Mouse (Mus musculus): Measurements from ENCODE around the gene Ninj1.

Gene Ninj1

DNA sequence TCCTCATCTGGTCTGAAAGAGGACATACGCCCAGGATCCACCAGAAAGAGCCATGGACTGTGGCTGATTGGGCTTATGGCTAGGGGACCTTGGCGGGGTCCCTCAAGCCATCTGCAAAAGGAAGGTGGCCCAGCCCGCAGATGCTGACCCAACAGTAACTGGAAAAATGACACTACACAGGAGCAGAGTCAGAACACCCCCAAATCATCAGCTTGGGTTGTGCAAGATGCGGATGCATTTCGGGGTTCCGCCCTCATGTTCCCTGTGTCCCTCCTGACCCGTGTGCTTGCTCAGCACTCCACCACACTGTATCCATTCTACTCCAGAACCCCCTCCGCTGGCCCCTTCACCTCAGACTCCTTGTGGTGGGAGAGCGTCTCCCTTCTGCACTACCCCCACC lies 11.4 kb downstream of the Ninj1 start:
- no peak for DNase-seq

DNA sequence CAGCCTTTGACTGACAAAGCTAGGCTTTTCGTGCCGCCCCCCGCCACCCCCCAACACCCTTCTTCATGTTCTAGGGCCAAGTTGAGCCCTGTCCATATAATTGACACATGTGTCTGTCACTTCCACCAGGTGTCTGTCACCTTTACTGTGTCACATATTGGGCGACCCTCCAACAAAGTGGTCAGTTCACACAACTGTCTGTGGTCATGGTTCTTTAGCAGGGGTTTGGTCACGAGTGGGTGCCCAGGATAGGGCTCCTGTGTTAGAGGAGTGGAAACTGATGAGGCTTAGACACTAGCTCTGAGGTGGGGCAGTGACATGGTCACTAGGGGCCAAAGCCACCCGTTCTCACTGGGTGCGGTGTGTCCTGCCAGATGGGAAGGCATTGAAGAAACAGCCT lies 12.6 kb downstream of the Ninj1 start:
- DNase-seq: no peak

DNA sequence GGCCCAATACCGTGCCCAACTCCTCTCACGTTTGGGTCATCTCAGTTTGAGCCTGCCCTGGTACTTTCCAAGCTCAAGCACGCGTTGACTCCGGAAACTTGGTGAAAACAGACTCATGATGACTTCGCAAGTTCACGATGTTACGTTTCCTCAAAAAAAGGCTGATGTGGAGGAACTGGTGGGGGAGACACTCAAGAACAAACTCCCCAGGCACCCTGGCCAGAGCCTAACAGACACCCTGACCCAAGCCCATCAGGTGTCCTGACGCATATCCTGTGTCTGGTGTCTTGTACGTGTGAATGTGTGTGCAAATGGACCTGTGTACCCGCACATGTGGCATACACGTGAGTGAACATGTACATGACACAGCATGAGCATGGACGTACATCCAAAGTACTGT lies 13.4 kb downstream of the Ninj1 start:
- no peak for DNase-seq

DNA sequence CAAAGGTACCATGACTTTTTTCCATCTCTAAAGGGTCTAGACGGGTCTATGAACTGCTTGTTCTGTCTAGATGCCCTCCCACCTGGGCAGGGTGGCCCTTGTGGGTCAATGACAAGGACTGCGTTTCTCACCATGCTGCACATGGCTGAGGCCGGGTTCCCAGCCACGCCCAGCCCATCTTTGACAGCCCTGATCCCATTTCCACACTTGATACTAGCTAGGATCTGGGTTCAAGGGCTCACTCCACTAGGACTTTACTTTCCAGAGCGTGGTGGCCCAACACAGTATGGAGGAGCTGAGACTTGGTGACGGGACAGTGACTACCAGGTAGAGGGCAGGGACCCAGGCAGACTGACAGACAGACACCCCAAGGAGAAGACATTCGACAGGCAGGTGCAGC lies 15.3 kb downstream of the Ninj1 start:
- no peak for DNase-seq

DNA sequence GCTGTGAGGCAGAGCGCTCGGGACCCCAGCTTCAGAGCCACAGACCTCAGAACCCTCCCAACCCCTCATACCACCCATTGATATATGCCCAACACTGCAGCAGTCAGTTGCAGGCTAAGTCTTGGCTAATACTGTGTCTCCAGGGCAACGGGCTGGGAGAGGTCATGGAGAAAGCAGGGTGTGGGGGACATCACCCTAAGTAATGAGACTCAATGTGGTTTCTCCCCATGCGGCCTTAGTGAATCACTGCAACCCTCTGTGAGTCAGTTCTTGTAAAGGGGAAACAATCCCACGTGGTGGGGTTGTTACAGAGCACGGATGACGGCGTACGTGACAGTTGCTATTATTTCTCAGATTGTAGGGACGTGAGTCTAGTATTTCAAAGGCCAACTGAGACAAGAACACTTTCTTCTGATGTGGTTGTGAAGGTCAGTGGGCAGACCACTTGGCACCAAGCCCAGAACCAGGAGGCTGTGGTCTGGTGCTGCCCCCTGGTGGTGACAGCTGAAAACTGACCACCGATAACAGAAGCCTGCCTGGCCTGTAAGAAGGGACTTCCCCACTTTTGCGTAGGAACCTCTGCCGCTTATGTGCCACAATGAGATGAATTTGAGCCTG lies 18.2 kb downstream of the Ninj1 start:
- DNase-seq: peak; percentile 84

DNA sequence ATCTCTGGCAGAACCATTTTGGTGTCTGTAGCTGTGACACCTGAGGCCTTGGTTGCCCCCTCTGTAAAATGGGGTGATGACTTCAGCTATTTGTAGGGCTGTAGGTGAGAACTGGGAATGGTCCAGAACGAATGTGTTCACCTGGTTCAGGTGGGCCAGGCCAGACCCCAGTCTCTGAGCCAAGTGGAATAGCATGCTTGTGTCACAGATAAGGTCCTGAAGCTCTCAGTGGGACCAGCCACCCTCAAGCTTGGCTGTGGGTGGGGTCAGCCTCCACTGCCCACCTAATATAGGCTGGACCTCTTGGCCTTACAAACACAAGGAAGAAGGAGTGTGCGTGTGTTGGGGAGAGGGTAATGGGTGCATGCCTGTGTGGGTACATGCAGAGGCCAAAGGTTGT lies 19.1 kb downstream of the Ninj1 start:
- no peak for DNase-seq

DNA sequence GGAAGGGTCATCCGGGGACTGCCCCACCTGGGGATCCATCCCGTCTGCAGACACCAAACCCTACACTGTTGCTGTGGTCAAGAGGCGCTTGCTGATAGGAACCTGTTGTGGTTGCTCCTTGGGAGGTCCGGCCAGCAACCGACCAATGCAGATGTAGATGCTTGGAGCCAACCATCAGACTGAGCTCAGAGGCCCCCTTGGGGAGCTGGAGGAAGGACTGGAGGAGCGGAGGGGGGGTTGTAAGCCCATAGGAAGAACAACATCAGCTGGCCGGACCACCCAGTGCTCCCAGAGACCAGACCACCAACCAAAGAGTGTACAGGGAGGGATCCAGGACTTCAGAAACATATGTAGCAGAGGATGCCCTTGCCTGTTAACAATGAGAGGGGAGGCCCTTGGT lies 22.0 kb downstream of the Ninj1 start:
- DNase-seq: peak; percentile 7

DNA sequence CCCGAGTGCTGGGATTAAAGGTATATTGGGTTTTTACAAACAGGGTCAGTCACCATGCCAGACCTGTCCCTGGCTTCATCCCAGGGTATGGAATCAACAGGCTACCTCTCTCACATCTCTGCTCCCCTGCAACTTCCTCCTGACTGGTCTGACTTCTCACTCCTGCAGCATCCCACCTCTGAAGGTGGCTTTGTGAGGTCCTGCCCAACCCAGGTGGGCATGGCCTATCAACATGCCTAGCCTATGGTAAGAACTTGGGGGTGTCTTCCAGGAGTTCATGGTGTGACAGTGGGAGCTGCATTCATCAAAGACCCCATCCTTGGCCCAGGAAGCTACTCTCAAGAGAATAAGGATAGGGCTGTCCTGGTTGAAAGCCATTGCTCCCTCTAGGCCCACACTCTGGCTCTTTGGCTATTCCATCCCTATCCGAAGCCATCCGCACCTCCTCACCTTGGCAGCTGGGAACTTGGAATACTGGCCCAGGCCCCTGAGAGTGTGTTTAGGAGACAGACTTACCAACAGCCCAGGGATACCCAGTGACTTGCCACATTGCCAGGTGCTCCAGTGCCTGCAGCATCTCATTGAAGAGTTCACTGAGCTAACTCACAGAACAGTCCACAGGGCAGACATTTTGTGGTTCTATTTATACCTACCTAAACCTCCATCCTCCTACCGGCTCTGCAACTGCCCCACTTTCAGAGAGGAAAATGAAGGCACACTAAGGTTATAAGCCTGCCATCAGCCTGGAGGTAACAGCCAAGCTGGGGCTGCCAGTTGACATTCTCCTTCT lies 25.6 kb downstream of the Ninj1 start:
- DNase-seq: peak; percentile 60

DNA sequence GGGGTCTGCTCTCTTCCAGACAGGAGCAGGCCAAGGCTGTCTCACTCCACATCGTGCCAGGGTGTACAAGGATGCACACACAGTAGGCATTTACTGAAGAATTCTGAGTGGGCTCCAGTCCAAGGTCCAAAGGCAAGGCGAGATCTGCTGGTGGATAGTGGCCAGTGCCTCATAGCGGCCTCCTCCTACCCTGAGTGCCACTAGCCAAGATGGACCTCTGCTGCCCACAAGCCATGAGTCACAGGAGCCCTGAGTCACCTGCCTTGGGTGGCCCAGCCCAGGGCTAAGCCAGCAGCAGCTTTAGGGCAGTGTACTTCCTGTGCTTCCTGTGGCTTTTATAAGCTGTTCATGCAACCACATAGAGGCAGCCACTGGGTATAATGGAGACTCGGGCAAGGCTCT lies 26.2 kb downstream of the Ninj1 start:
- DNase-seq: peak; percentile 78

DNA sequence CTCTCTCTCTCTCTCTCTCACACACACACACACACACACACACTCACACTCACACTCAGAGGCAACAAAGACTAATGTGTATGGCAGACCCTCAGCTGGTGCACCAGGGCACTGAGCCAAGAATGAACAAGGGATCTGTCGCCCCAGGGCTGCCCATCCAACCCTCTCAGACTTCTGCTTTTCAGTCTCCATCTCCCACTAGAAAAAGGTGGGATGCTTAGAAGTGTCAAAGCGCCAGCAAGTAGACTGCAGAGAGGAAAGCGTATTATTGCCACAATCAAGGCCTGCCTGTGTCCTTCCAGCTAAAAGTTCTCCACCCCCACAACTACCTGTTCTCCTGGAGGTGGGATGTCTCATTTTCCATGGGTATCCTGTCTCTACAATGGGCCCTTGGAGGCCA lies 27.2 kb downstream of the Ninj1 start:
- DNase-seq: peak; percentile 60

DNA sequence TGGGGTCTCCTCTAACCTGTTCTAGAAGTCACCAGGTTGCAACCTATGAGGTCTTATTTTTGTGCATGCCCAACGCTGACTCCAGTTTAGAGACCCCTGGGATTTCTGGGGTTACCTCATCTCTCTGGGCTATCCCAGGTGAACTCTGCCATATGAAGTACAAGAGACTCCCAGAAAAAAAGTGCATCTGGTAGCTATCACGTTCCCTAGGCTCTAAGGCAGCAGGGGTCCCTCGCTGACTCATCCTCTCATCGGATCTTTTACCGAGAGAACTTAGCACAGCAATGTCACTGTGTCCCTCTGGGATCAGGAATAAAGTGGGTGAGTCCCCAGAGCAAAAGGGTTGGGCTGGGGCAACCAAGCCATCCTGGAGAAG lies 27.8 kb downstream of the Ninj1 start:
- peak; percentile 61 for DNase-seq

DNA sequence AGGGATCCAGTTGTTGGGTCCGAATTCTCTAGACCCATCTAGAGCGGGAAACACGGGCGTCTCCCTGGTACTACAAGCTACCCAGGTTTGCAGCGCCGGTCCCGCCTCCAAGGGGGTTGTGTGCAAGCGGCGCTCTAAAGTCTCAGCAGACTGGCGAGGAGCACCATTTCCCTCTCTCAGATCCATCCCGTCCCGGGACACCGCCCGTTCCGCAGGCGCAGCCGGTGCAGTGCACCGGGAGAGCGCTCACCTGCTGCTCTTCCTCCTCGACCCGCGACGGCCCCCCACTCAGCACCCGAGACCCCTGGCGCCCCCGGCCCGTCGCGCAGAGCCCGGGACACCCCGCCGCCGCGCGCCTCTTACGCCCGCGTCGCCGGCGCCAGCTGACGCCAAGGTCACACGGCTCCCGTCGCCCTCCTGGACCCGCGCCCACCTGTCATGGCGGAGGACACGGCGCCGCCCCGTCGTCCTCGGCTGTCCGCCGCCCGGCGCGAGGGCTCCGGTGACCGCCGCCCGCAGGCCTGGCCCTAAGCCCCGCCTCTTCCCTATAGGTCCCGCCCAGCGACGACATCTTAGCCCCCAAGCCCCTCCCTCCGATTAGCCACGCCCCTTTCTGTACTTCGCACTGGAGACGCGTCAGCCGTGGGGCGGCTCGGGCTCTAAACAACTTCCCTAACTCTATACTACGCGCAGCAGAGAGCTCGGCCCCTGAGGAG lies 28.4 kb downstream of the Ninj1 start, which contains the start of gene Card19:
Gene Card19 (minus strand): TSS at position 534 of the 716 bp plus-strand sequence.
- DNase-seq: peak; percentile 92

DNA sequence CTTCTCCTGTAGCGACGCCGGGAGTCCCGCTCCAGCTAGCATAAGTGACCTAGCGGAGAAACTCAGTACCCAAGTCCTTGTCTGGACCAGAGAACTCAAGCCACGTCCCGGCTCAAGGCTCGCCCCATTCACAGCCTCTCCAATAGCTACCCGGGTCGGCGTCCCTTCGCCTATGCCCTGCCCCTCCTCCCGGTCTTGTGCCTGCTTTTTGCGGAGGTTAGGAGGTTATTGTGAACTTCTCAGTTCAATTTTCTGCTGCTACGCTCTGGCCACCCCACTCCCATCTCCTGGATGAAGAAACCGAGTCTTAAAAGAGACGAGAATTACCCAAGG lies 28.9 kb downstream of the Ninj1 start:
- no peak for DNase-seq

DNA sequence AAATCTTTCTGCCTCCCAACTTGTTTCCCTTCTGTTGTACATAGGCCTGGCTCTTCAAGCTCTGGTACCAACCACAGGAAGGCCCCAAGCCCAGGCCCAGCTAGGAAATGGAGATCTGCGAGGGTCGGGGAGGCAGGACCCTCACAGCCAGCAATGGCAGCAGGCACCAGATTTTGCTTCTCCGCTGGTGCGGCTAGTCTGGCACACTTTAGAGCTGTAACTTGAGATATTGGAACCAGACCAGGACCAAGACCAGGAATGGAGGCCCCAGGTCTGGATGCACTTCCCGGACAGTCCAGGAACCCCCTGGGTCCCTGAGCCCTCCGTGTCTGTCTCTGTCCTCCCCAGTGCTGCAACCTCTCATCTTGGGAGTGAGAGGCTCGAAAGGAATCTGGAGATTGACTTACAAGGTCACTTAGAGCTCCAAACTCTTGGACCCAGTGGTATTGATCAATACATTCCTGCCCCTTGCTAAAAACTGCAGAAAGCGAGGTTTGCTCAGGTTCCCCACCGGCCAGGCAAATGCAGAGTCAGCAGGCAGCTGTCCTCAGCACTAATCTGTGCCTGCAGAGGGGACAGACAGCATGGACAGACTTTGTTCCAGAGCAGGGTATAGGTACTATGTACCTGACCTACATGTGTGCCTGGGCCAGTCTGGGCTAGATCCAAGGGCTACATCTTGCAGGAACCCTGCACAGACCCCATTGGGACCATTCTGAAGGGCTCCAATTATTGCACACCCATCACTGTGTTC lies 29.7 kb downstream of the Ninj1 start:
- DNase-seq: no peak

DNA sequence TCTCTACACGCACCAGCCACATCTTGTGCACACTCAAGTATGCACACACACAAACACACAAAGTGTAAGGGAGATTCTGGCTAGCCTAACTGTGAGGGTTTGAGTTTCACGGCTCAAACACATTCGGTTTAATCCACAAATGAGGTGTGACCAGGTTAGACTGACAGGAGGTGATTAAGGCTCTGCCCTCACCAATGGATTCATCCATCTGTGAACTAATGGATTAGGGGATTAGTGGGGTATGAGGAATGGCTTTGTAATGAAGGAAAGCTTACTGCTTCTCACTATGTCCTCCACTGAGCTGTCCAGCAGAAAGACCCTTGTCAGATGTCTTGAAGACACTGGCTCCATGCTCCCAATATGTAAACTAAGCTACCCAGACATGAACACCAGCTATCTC lies 31.4 kb downstream of the Ninj1 start:
- no peak for DNase-seq

DNA sequence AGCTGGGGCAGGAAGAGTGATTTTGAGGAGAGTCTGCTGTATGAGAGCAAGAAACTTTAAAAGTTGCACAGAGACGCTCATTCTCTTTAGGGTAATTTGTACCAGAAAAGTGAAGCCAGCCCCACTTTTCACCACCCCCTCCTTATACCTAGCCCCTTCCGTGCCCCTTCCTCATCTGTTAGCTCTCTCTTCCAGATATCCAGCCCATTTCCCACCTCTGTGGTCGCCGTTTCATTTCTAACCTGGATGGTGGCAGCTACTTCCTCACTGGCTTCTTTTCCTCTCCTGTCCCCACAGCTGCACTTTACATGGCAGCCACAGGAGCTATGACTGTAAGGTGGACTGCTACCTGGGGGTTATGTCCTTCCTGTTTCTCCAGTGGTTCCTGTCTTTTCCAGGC lies 32.1 kb downstream of the Ninj1 start:
- DNase-seq: no peak

DNA sequence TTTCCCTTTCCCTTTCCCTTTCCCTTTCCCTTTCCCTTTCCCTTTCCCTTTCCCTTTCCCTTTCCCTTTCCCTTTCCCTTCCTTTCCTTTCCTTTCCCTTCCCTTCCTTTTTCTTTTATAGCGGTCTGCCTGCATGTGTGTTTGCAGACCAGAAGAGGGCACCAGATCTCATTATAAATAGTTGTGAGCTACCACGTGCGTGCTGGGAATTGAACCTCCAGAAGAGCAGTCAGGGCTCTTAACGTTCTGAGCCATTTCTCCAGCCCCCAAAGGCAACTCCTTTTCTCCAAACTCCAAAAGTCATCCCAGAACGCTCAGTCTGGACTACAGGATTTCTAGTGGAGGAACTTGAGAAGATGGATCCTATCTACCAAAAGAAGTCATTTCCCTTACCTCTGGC lies 33.6 kb downstream of the Ninj1 start:
- DNase-seq: no peak

DNA sequence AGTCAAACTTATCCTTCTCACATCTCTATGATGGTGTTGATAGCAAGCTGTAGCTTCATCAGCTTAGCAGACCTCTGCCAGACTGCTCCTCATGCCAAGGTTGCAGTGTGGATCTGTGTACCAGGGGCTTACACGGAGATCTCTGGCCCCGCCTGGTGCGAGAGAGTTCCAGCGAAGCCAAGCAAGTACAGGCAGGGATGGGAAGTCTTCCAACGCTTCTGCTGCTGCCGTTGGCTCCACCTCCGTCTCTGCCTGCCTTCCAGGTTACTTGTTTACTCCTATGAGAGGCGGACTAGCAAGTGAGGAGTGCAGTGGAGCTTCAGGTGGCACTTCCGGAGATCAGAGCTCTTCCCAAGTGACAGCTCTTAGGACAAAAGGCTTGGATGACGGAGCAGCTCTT lies 37.0 kb downstream of the Ninj1 start:
- no peak for DNase-seq

DNA sequence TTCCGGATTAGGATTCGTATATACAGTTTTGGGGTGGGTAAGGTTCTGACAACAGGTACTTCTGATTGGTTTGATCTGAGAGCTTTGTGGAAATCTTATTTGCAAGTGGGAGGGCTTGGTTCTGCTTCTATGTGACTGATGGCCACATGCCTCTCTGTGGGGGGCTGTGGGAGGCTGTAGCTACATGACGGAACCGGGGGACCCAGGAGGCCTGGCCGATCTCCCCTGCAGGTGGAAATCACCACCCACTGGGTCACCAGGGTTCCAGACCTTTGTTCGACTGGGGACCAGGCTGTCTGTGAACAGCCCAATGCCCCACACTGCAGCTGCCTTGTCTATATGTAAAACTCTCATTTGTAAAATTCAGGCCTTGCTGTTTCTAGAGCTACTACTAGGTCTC lies 37.4 kb downstream of the Ninj1 start:
- DNase-seq: no peak

DNA sequence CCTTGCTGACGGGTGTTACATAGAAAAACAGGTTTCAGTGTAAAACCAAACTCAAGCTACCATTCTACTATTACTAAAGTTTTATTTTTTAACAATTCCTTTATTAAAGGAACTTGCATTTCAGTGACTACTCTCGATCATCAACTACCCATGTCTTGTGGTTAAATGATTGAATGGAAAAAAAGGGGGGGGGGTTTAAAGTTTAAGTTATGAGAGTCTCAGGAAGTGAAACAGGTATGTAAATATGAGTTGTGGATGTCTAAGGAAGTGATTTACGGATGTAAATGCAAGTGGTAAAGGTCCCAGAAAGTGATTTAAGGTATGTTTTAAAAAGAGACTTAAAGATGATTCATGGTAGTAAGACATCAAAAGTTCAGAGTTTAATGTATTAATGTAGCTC lies 37.9 kb downstream of the Ninj1 start:
- DNase-seq: no peak

DNA sequence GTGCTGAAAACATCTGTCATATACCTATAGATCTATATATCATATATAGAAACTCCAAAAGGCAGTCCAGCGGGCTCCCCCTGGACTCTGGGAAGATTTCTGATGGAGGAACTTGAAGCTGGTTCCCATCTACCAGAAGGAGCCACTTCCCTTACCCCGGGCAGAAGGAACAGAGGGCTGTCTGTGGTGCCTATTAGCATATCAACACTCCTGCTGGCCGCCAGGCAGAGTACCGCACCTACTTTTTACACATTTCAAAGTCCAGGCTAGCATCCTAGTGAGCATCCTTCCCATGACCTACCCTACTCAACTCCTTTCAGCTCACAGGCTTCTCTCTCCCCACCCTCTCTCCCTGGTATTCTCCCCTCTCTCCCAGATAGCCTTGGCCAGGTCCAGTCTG lies 38.3 kb downstream of the Ninj1 start:
- no peak for DNase-seq

DNA sequence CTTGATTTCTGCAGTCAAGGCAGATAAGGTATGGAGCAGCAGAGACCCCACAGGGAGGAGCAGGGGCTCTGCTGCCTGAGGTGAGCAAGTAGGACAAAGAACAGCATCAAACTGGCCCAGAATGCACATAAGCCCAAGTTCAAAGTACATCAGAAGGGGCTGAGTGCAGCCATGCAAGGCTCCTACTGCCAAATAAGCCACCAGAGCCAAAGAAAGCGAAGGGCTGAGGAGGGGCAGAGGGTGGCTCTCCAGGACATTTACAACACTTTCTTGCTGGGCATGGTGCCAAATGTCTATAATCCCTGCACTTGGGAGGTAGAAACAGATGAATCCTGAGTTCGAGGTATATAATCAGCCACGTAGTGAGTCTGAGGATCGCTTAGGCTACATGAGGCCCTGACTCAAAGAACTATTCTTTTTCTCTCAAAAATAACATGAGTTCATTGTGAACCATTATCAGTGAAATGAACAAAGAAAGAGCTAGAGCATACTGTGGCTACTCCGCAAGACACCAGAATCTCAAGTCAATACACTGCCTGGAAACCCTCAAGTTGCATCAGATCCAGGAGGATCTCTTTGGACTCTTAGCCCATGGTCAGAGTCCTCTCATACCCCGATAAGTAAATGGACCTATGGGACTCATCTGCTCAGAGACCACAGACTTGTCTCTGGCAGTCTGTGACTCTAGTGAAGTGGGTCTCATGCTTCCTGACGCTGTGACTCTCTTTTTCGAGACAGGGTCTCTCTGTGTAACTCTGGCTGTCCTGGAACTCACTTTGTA lies 46.7 kb downstream of the Ninj1 start:
- no peak for DNase-seq

DNA sequence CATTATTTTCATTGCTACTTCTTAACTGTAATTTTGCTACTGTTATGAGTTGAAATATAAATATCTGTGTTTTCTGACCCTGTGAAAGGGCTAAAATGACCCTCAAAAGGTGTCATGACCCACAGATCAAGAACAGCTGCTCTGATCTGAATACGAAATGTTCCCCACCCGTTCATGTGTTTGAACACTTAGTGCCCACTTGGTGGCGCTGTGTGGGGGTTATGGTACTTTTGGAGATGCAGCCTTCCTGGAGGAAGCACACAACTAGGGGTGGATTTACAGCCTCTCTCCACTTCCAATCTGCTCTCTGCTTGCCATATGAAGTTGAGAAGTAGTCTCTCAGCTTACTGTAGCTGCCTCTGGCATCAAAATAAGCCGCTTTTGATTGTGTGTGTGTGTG lies 47.4 kb downstream of the Ninj1 start:
- DNase-seq: no peak

Data from cerebellum, adult 9-10 months (tissue).